Comparison of ENCODE assay signal across 40 mouse cellular contexts in genomic region chr3:14792032-14792431, GRCm38 (mm10). TPM values are rescaled to one million over a fixed set of nuclear protein-coding genes. Genes with fewer than 3 reads are reported as not detected.
"Had no signal": no experiment of that assay in that cellular context is flagged by ENCODE, and none has a peak within 500 bp of the region (broad histone marks: within the 10 kb centered on the region; RNA-seq: fewer than 3 reads in every experiment).

No protein-coding gene starts in this region.

- H3K27me3 ChIP-seq: heart, embryonic 12.5 days; heart, embryonic 13.5 days; heart, embryonic 15.5 days; hindbrain, embryonic 12.5 days; hindbrain, embryonic 13.5 days; hindbrain, embryonic 15.5 days; intestine, embryonic 15.5 days; kidney, embryonic 15.5 days had no signal

- H3K4me3 ChIP-seq: heart, embryonic 12.5 days; heart, embryonic 13.5 days; heart, embryonic 15.5 days; hindbrain, embryonic 10.5 days; hindbrain, embryonic 12.5 days; hindbrain, embryonic 13.5 days; hindbrain, embryonic 15.5 days; intestine, embryonic 15.5 days; kidney, embryonic 15.5 days; layer of hippocampus, adult 2 months; left cerebral cortex, adult 2 months had no signal

- H3K4me1 ChIP-seq: heart, embryonic 12.5 days; heart, embryonic 13.5 days; heart, embryonic 15.5 days; hindbrain, embryonic 10.5 days; hindbrain, embryonic 12.5 days; hindbrain, embryonic 13.5 days; hindbrain, embryonic 15.5 days; intestine, embryonic 15.5 days had no signal

- H3K36me3 ChIP-seq: heart, embryonic 12.5 days; heart, embryonic 13.5 days; heart, embryonic 15.5 days; hindbrain, embryonic 10.5 days; hindbrain, embryonic 12.5 days; hindbrain, embryonic 13.5 days; hindbrain, embryonic 15.5 days; intestine, embryonic 15.5 days; kidney, embryonic 15.5 days had no signal

- H3K27ac ChIP-seq: heart, embryonic 13.5 days; heart, embryonic 15.5 days; hindbrain, embryonic 10.5 days; hindbrain, embryonic 12.5 days; hindbrain, embryonic 13.5 days; hindbrain, embryonic 14.5 days; hindbrain, embryonic 15.5 days; hindbrain, postnatal 0 days; intestine, embryonic 15.5 days; kidney, embryonic 15.5 days; kidney, postnatal 0 days; layer of hippocampus, adult 2 months; left cerebral cortex, adult 2 months had no signal

- H3K9me3 ChIP-seq: heart, embryonic 12.5 days; heart, embryonic 13.5 days; heart, embryonic 15.5 days; hindbrain, embryonic 10.5 days; hindbrain, embryonic 12.5 days; hindbrain, embryonic 13.5 days; hindbrain, embryonic 15.5 days; intestine, embryonic 15.5 days; kidney, embryonic 15.5 days had no signal

- H3K9ac ChIP-seq: heart, embryonic 12.5 days; heart, embryonic 13.5 days; heart, embryonic 15.5 days; hindbrain, embryonic 12.5 days; hindbrain, embryonic 13.5 days; hindbrain, embryonic 14.5 days; hindbrain, embryonic 15.5 days; intestine, embryonic 15.5 days; kidney, embryonic 15.5 days had no signal

- DNase-seq: heart, postnatal 10 days; heart, postnatal 14 days; heart, postnatal 36 days; heart, postnatal 4 days; kidney, adult 18-20 months; kidney, adult 8-10 months; kidney, postnatal 10 days; kidney, postnatal 14 days; kidney, postnatal 25 days; kidney, postnatal 4 days; layer of hippocampus, adult 9-11 months; layer of hippocampus, postnatal 36 days had no signal

RNA-seq across cellular contexts. Expression of gene Car1, which starts 16.1 kb away (rescaled TPM):
- total RNA-seq: heart, postnatal 10 days; heart, postnatal 14 days; heart, postnatal 25 days; heart, postnatal 36 days; heart, postnatal 4 days; hindbrain, postnatal 0 days; layer of hippocampus, adult 18-20 months; layer of hippocampus, adult 2 months; layer of hippocampus, adult 8-10 months; layer of hippocampus, postnatal 10 days; layer of hippocampus, postnatal 14 days; layer of hippocampus, postnatal 25 days; layer of hippocampus, postnatal 36 days; left cerebral cortex, adult 18-20 months; left cerebral cortex, adult 2 months had no signal
- polyA plus RNA-seq: heart, embryonic 16.5 days; hindbrain, embryonic 10.5 days; hindbrain, embryonic 11.5 days; hindbrain, embryonic 13.5 days; hindbrain, embryonic 14.5 days; hindbrain, embryonic 15.5 days; hindbrain, embryonic 16.5 days; inflammation-experienced regulatory T-cells, adult 6 months; intestine, embryonic 14.5 days; kidney, embryonic 14.5 days; kidney, embryonic 16.5 days had no signal
